Mouse (Mus musculus) bone marrow macrophage, adult 2 months (primary cell): ENCODE measurements around the gene Agap3.

ENCODE experiments used
- CTCF ChIP-seq: IDR thresholded peaks from 2 replicates; pipeline ENCODE4 v1.5.1; 2012; ENCODE audit warnings: low read depth, mild to moderate bottlenecking, low read length, moderate library complexity
- POLR2A ChIP-seq: IDR thresholded peaks from 2 replicates; pipeline ENCODE4 v1.6.1; 2012; ENCODE audit warnings: mild to moderate bottlenecking, low read depth, low read length, borderline replicate concordance

GRCm38 (mm10) chr5:24474025-24474722 is 22.2 kb downstream of the Agap3 start:
- TF ChIP-seq CTCF (no peak), POLR2A (no peak)
